Mouse (Mus musculus) kidney, adult 2 months (tissue): ENCODE measurements around the gene Smarca5. TPM values are rescaled to one million over a fixed set of nuclear protein-coding genes. Genes with fewer than 3 reads are reported as not detected.
A peak's percentile ranks its signal among the peaks of the same experiment; 100 is the strongest.

ENCODE experiments used
- DNase-seq: peaks from one replicate; pipeline ENCODE4 v3.0.0; 2021
- H3K27ac ChIP-seq: fragments of 200-500 bp; 2 replicates; pipeline ENCODE4 v1.5.1; 2012; ENCODE audit warnings: low read depth, low read length, control low read depth, inconsistent platforms; ENCODE audit not compliant: insufficient read depth
- H3K27me3 ChIP-seq: fragments of 200-500 bp; replicated peaks from 2 replicates; pipeline ENCODE4 v1.6.1; 2012; ENCODE audit warnings: mild to moderate bottlenecking, moderate library complexity, low read length, inconsistent platforms; ENCODE audit not compliant: control insufficient read depth, insufficient read depth
- H3K36me3 ChIP-seq: fragments of 200-500 bp; 2 replicates; pipeline ENCODE4 v1.6.1; 2012; ENCODE audit warnings: mild to moderate bottlenecking, moderate library complexity, low read length, inconsistent platforms; ENCODE audit not compliant: control insufficient read depth, insufficient read depth
- H3K4me1 ChIP-seq: fragments of 200-500 bp; 2 replicates; pipeline ENCODE4 v1.6.1; 2011; ENCODE audit warnings: low read length; ENCODE audit not compliant: control insufficient read depth, insufficient read depth
- H3K4me3 ChIP-seq: fragments of 200-500 bp; 2 replicates; pipeline ENCODE4 v1.5.1; 2011; ENCODE audit warnings: mild to moderate bottlenecking, low read depth, low read length, control low read depth; ENCODE audit not compliant: insufficient read depth
- CTCF ChIP-seq: fragments of 200-500 bp; conservative IDR thresholded peaks from 2 replicates; pipeline ENCODE4 v1.5.1; 2011; ENCODE audit warnings: low read depth, mild to moderate bottlenecking, control low read depth, low read length, moderate library complexity, mixed read lengths; ENCODE audit not compliant: insufficient read depth, insufficient read length
- POLR2A ChIP-seq: fragments of 200-500 bp; IDR thresholded peaks from one replicate; pipeline ENCODE4 v1.6.1; 2011; ENCODE audit warnings: low read depth, low read length, control low read depth
- WGBS: fragments of 180-500 bp; shearing (Covaris S2); methylation state at CpG from one replicate; pipeline ENCODE4 v1.1.7; 2018; 5-methylcytosine and 5-hydroxymethylcytosine counted together
- polyA plus RNA-seq: library from polyadenylated mRNA; depleted of rRNA; stranded (reverse); fragments of >200 nt; gene quantifications from 2 replicates; pipeline ENCODE4 v1.2.3, GENCODE M21; 2012

Gene Smarca5
- polyA plus RNA-seq, 1 experiment, result 4.5 TPM

DNA sequence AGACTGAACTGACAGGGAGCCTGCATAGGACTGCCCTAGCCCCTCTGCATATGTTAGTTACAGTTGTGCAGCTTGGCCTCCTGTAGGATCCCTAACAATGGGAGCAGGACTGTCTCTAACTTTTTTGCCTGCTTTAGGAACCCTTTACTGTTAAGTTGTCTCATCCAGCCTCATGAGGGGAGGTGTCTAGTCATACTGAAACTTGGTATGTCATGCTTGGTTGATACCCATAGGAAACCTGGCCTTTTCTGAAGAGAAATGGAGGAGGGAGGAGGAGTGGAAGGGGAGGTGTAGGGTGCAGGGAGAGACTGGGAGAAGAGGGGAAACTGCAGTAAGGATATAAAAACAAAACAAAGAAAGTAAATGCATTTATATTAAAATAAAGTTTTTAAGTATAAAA is 7.0 kb downstream of the Smarca5 start:
- no peak overlapping the region for H3K4me3 ChIP-seq
- H3K4me1 ChIP-seq, result no peaks in the 10 kb centered on the region
- H3K36me3 ChIP-seq, result peaks cover 2% of the 10 kb centered on the region; the same call in 1 of the 2 replicates
- TF ChIP-seq CTCF (no peak), POLR2A (no peak)
- no peak for DNase-seq
- H3K27me3 ChIP-seq, result no peaks in the 10 kb centered on the region
- no peak overlapping the region for H3K27ac ChIP-seq

GRCm38 (mm10) chr8:80714461-80714860 is 24.8 kb downstream of the Smarca5 start:
- 85% methylated on average over 1 of the region's 1 CpGs for WGBS
- Histone ChIP-seq H3K27ac (no peak overlapping the region), H3K4me1 (no peaks in the 10 kb centered on the region), H3K27me3 (no peaks in the 10 kb centered on the region), H3K36me3 (peaks cover 3% of the 10 kb centered on the region; the same call in 1 of the 2 replicates), H3K4me3 (no peak overlapping the region)
- TF ChIP-seq CTCF (no peak), POLR2A (no peak)
- peak; percentile 3 for DNase-seq

DNA sequence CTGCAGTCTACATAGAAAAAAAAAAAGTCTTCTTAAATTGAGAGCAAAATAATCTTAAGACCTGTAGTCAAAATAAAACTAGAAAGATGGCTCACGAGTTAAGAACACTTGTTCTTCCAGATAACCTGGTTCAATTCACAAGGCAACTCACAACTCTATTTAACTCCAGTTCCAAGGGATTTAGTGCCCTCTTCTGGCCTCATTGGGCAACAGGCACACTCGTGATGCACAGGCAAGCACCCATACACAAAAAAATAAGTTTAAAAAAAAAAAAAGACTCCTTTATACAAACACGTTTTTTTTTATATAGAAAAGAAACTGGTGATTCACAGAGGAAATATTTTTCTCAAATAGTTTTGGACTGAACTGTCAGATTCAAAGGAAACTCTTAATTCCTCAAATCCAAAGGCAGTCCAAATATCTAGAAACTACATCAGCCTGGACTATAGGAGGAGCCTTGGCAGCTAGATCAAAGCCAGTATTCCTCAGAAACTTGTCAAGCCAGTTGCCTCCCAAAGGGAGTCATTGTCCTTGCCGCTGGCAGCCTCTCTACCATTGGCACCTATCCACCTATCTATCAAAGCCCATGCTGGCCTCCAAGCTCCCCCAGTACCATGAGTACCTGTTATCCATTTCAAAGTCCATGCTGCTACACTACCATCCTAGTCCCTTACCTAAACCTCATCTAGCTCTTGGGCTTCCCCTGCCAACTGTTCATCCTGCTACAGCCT is 28.5 kb downstream of the Smarca5 start:
- no peaks in the 10 kb centered on the region for H3K4me1 ChIP-seq
- 66% methylated on average over 4 of the region's 4 CpGs for WGBS
- H3K36me3 ChIP-seq, result peaks cover 2% of the 10 kb centered on the region
- H3K27me3 ChIP-seq, result no peaks in the 10 kb centered on the region
- H3K4me3 ChIP-seq, result no peak overlapping the region
- TF ChIP-seq POLR2A, result no peak
- peak; percentile 31 for TF ChIP-seq CTCF
- DNase-seq, result peak; percentile 39
- no peak overlapping the region for H3K27ac ChIP-seq

DNA sequence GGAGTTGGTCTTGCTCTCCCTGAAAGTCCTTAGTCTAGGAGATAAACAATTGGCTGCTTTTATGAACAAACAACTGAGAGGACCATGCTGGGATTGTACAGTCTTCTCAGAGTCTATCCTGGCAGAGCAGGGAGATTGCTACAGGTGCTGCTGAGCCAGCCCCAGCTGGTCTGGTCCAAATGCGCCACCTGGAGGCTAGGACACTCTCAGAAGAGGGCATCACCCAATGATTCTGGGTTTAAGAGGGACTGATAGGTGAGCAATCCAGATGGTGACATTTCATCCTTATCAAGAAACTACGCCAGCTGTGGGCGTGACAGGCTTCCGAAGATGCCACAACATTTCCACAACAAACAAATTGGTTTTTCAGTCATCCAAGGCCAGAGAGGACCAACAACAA is 51.2 kb downstream of the Smarca5 start:
- no peak overlapping the region for H3K27ac ChIP-seq
- H3K36me3 ChIP-seq, result no peaks in the 10 kb centered on the region
- H3K4me3 ChIP-seq, result no peak overlapping the region
- no peaks in the 10 kb centered on the region for H3K4me1 ChIP-seq
- no peaks in the 10 kb centered on the region for H3K27me3 ChIP-seq
- no peak for TF ChIP-seq POLR2A
- peak; percentile 81 for TF ChIP-seq CTCF
- peak; percentile 72 for DNase-seq
- 35% methylated on average over 4 of the region's 4 CpGs for WGBS

DNA sequence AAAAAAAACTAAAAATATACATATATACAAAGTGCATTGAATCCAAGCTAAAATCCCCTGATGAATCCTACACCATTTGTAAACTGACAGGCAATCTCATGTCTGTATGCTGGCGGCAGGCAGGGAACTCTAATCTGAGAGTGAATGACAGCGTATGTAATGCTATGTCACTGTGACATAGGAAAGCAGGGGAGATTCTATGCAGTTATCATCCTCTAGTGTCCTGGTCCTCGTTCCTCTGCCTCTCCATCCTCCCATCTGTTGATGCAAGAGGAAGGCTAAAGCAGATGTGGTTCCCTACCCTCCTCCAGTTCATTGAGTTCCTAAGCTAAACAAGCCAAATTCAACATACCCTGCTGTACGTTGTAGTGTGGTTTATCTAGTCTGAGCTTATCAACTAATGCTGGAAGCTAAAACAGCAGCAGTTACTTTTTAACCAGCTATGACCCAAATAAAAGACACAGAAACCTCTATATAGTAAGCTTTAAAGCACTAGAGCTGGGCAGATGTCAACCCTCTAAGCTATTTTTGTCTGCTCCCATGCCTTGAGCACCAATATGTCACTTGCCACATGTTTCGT is 55.5 kb downstream of the Smarca5 start:
- H3K4me3 ChIP-seq, result no peak overlapping the region
- no peaks in the 10 kb centered on the region for H3K4me1 ChIP-seq
- H3K36me3 ChIP-seq, result no peaks in the 10 kb centered on the region
- H3K27ac ChIP-seq, result no peak overlapping the region
- 71% methylated on average over 5 of the region's 5 CpGs for WGBS
- no peak for TF ChIP-seq CTCF
- no peak for TF ChIP-seq POLR2A
- H3K27me3 ChIP-seq, result no peaks in the 10 kb centered on the region
- DNase-seq, result no peak

DNA sequence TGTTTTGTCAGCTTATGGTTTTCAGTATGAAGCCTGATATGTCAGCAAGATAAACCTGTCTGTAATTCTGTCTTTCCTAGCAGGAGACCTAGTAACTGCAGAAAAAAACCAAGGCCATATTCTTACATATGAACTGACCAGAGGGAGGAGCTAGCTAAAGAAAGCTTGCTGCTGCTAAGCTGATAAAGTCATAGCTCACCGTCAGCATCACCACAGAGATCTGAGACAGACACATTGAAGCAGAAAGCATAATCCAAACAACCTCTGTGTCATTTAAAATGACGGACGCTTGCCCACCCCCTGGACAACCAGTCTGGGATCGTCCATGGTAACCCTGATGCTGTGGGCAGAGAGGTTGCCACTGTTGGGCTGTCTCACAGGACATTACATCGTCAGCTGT is 56.7 kb downstream of the Smarca5 start:
- H3K4me1 ChIP-seq, result no peaks in the 10 kb centered on the region
- no peak overlapping the region for H3K4me3 ChIP-seq
- H3K27ac ChIP-seq, result no peak overlapping the region
- 81% methylated on average over 5 of the region's 5 CpGs for WGBS
- TF ChIP-seq POLR2A (no peak), CTCF (no peak)
- no peak for DNase-seq
- no peaks in the 10 kb centered on the region for H3K36me3 ChIP-seq
- no peaks in the 10 kb centered on the region for H3K27me3 ChIP-seq

DNA sequence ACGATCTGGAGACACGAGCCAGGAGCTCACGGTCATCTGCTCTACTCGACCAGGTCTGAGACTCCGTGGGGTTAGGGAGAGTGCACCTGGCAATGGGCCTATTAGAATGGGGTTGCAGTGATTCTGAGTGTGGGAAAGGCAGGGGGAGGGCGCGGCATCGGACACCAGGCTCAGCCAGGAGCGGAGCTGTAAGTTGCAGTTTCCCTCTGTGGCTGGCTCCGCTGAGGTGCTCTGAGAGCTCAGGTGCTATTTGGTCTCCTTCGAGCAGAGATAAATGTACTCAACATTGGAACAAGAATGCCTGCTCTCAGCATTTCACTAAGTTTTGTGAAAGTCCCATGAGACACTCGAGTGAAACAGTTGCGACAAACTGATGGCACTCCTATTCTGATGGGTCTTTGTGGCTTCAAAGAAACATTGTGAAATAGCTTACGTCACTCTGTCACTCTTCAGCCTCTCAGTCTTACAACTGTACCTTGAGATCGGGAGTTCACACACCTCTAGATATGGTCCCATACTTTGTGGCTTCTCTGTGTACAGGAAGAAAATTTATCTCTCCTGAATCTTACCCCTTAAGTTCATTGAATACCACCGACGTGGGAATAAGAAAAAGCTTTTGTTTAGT is 69.9 kb downstream of the Smarca5 start:
- no peak for DNase-seq
- Histone ChIP-seq H3K4me1 (no peaks in the 10 kb centered on the region), H3K4me3 (no peak overlapping the region), H3K27me3 (no peaks in the 10 kb centered on the region), H3K27ac (no peak overlapping the region), H3K36me3 (no peaks in the 10 kb centered on the region)
- TF ChIP-seq CTCF (no peak), POLR2A (no peak)
- 63% methylated on average over 17 of the region's 17 CpGs for WGBS
